In genomic region chr8:70210538-70210937, GRCm38 (mm10) we compare ENCODE assay signal across 7 mouse cellular contexts. TPM values are rescaled to one million over a fixed set of nuclear protein-coding genes. Genes with fewer than 3 reads are reported as not detected.
DNase-seq lines count a peak whose midpoint lies in the region; ATAC-seq and TF ChIP-seq lines count a peak whose summit lies in the region.

No protein-coding gene starts in this region.

- no peak overlapping the region; the same call in 1 of the 2 replicates for H3K9ac ChIP-seq in hindbrain, embryonic 15.5 days

- H3K27ac ChIP-seq in layer of hippocampus, adult 2 months, result peak overlapping the region; percentile 66
- no peak overlapping the region for H3K27ac ChIP-seq in embryonic facial prominence, embryonic 10.5 days (replicated peaks)
- H3K27ac ChIP-seq in hindbrain, embryonic 15.5 days (replicated peaks), result no peak overlapping the region

- no peaks in the 10 kb centered on the region for H3K36me3 ChIP-seq in embryonic facial prominence, embryonic 10.5 days (replicated peaks)
- H3K36me3 ChIP-seq in hindbrain, embryonic 15.5 days, result no peaks in the 10 kb centered on the region

- no peaks in the 10 kb centered on the region for H3K9me3 ChIP-seq in embryonic facial prominence, embryonic 10.5 days
- no peaks in the 10 kb centered on the region for H3K9me3 ChIP-seq in hindbrain, embryonic 15.5 days

- H3K27me3 ChIP-seq in embryonic facial prominence, embryonic 10.5 days (replicated peaks; ENCODE audit: low read depth, poor library complexity, severe bottlenecking), result peaks cover 21% of the 10 kb centered on the region
- H3K27me3 ChIP-seq in hindbrain, embryonic 15.5 days, result 0 out of 2 replicates have a peak, but pooled peaks cover 8% of the 10 kb centered on the region

- TF ChIP-seq CTCF in layer of hippocampus, adult 2 months (conservative IDR thresholded peaks at IDR 0.05), result peak; percentile 27

- peak in 1 of 2 experiments; percentile 44 for DNase-seq in layer of hippocampus, adult 2 months (ENCODE audit: low spot score in 2 of 2)
- no peak for DNase-seq in layer of hippocampus, adult 9-10 months (ENCODE audit: low spot score)
- no peak for DNase-seq in embryonic facial prominence, embryonic 10.5 days (ENCODE audit: low spot score)
- peak; percentile 76 for DNase-seq in lung, postnatal 10 days
- no peak for DNase-seq in cerebellum, postnatal 36 days
- no peak for DNase-seq in layer of hippocampus, adult 9-11 months

- H3K4me3 ChIP-seq in layer of hippocampus, adult 2 months, result peak overlapping the region; percentile 71
- peak overlapping the region; percentile 16; the same call in 1 of the 2 replicates for H3K4me3 ChIP-seq in embryonic facial prominence, embryonic 10.5 days
- 0 out of 2 replicates have a peak overlapping the region, but pooled peaks have one; percentile 9 for H3K4me3 ChIP-seq in hindbrain, embryonic 15.5 days

- peaks cover 30% of the 10 kb centered on the region for H3K4me1 ChIP-seq in embryonic facial prominence, embryonic 10.5 days
- peaks cover 21% of the 10 kb centered on the region for H3K4me1 ChIP-seq in hindbrain, embryonic 15.5 days (replicated peaks)

- WGBS in embryonic facial prominence, embryonic 10.5 days, result 26% methylated on average over 8 of the region's 8 CpGs
- 30% methylated on average over 8 of the region's 8 CpGs for WGBS in hindbrain, embryonic 15.5 days

- ATAC-seq in hindbrain, embryonic 15.5 days (ENCODE audit: low FRiP score, low read depth), result no peak

- peak overlapping the region; percentile 85 for H3K4me2 ChIP-seq in hindbrain, embryonic 15.5 days

RNA-seq across cellular contexts. Expression of gene Slc25a42, which starts 1.6 kb away (rescaled TPM):
- 10 to 100 TPM; 43.9 to 44.0 TPM for total RNA-seq in layer of hippocampus, adult 2 months (2021)
- 2.6 and 2.9 TPM in 2 replicates for polyA plus RNA-seq in embryonic facial prominence, embryonic 10.5 days (2016; fragmentation: Nextera tagmentation; extraction: Ambion mirVana)
- polyA plus RNA-seq in hindbrain, embryonic 15.5 days (2015; fragmentation: Nextera tagmentation; extraction: Ambion mirVana), result 8.2 and 10.2 TPM in 2 replicates

RNA-seq across cellular contexts. Expression of gene Sugp2, which starts 23.5 kb away (rescaled TPM):
- total RNA-seq in layer of hippocampus, adult 2 months (2021), result 100 to 1,000 TPM; 130 to 131 TPM
- 47.0 and 50.8 TPM in 2 replicates for polyA plus RNA-seq in embryonic facial prominence, embryonic 10.5 days (2016; fragmentation: Nextera tagmentation; extraction: Ambion mirVana)
- 89.2 and 90.9 TPM in 2 replicates for polyA plus RNA-seq in hindbrain, embryonic 15.5 days (2015; fragmentation: Nextera tagmentation; extraction: Ambion mirVana)

RNA-seq across cellular contexts. Expression of gene Armc6, which starts 23.7 kb away (rescaled TPM):
- total RNA-seq in layer of hippocampus, adult 2 months (2021), result 10 to 100 TPM; 45.6 to 47.1 TPM
- 30.8 and 31.9 TPM in 2 replicates for polyA plus RNA-seq in embryonic facial prominence, embryonic 10.5 days (2016; fragmentation: Nextera tagmentation; extraction: Ambion mirVana)
- 107 and 114 TPM in 2 replicates for polyA plus RNA-seq in hindbrain, embryonic 15.5 days (2015; fragmentation: Nextera tagmentation; extraction: Ambion mirVana)

RNA-seq across cellular contexts. Expression of gene Tmem161a, which starts 38.4 kb away (rescaled TPM):
- total RNA-seq in layer of hippocampus, adult 2 months (2021), result 10 to 100 TPM; 46.4 to 59.0 TPM
- polyA plus RNA-seq in embryonic facial prominence, embryonic 10.5 days (2016; fragmentation: Nextera tagmentation; extraction: Ambion mirVana), result 66.1 and 72.1 TPM in 2 replicates
- 47.3 and 53.1 TPM in 2 replicates for polyA plus RNA-seq in hindbrain, embryonic 15.5 days (2015; fragmentation: Nextera tagmentation; extraction: Ambion mirVana)

Comparison
In these comparisons a context has a peak if more than half of its experiments do, and no peak if none do; other contexts are left out.
1. H3K4me3 ChIP-seq: peak in every context shown above with its lines; median percentile 71 in layer of hippocampus, adult 2 months; 16 in embryonic facial prominence, embryonic 10.5 days; 9 in hindbrain, embryonic 15.5 days.